Mouse (Mus musculus): ENCODE measurements around the gene Slc30a5.

DNA sequence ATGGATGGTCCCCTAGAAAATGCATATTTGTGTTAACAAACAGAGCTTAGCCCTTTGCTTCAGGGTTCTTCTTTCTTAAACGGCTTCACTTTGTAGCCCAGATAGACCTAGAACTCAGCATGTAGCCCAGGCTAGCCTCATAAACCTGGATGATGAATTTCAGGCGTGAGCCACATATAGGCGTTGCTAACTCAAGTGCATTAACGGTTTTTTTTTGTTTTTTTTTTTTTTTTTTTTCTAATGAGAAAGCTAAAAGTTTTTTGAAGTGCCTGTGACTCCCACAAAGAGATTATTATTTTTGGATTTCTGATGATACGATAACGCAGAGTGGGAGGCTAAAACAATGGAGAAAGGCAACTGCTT is 394 bp upstream of the Slc30a5 start:
- TF ChIP-seq CTCF (IDR thresholded peaks at IDR 0.05; ENCODE audit: borderline replicate concordance, insufficient read depth, low read length) (no peak), POLR2A (IDR thresholded peaks at IDR 0.05; ENCODE audit: low read depth, low read length) (no peak)
